Mouse (Mus musculus) CD4-positive, CD25-positive, alpha-beta regulatory T cell, adult 4 months (primary cell): ENCODE data around the gene Galns. TPM values are rescaled to one million over a fixed set of nuclear protein-coding genes. Genes with fewer than 3 reads are reported as not detected.

Experiments used
- ATAC-seq: one replicate; pipeline ENCODE4 v1.8.0; 2017
- polyA plus RNA-seq, 2 experiments: library from polyadenylated mRNA; unstranded; fragments of 100-300 nt; shearing (Covaris generic); gene quantifications; one replicate each; pipeline ENCODE4 v1.2.1; 2017

Gene Galns
- polyA plus RNA-seq, 2 experiments from 2014 or later, result 8.7 to 12.7 TPM

- no peak for ATAC-seq
These were observed 74.2 kb downstream of the Galns start for GRCm38 (mm10) chr8:122537033-122537432.

- no peak for ATAC-seq
These were observed 80.0 kb downstream of the Galns start for GRCm38 (mm10) chr8:122531312-122531711.

GRCm38 (mm10) chr8:122529159-122529558 lies 82.1 kb downstream of the Galns start:
- no peak for ATAC-seq

Other genes with a start within 250 kb of the Galns start
- 10 to 100 TPM; 12.1 to 12.7 TPM for gene Zc3h18, start 234.9 kb downstream of the Galns start, polyA plus RNA-seq
- under 1 TPM in 1 of 2 experiments, not detected in 1; 0.77 TPM for gene Il17c, start 189.4 kb downstream of the Galns start, polyA plus RNA-seq
- gene Cyba, start 178.5 kb downstream of the Galns start, polyA plus RNA-seq, result 100 to 1,000 TPM; 801 to 968 TPM
- gene Mvd, start 168.0 kb downstream of the Galns start, polyA plus RNA-seq, result 10 to 100 TPM; 12.6 to 20.0 TPM
- 1 to 10 TPM; 2.6 to 5.2 TPM for gene Snai3, start 150.7 kb downstream of the Galns start, polyA plus RNA-seq
- 10 to 100 TPM; 27.3 to 31.0 TPM for gene Rnf166, start 135.4 kb downstream of the Galns start, polyA plus RNA-seq
- 10 to 100 TPM; 11.5 to 16.9 TPM for gene Ctu2, start 135.3 kb downstream of the Galns start, polyA plus RNA-seq
- gene Piezo1, start 60.1 kb downstream of the Galns start, polyA plus RNA-seq, result 10 to 100 TPM; 15.3 to 22.7 TPM
- 10 to 100 TPM in 1 of 2 experiments, 1 to 10 TPM in 1; 8.2 to 12.6 TPM for gene Cdt1, start 43.4 kb downstream of the Galns start, polyA plus RNA-seq
- 100 to 1,000 TPM; 146 to 207 TPM for gene Aprt, start 34.6 kb downstream of the Galns start, polyA plus RNA-seq
- gene Trappc2l, start 177 bp upstream of the Galns start, polyA plus RNA-seq, result 10 to 100 TPM; 45.0 to 70.1 TPM
- not detected for gene Pabpn1l, start 11.3 kb upstream of the Galns start, polyA plus RNA-seq
- gene Cbfa2t3, start 87.6 kb upstream of the Galns start, polyA plus RNA-seq, result under 1 TPM in 1 of 2 experiments, not detected in 1; 0.25 TPM
- gene Acsf3, start 164.0 kb upstream of the Galns start, polyA plus RNA-seq, result 1 to 10 TPM; 4.9 to 8.2 TPM
- under 1 TPM in 1 of 2 experiments, not detected in 1; 0.16 TPM for gene Cdh15, start 236.5 kb upstream of the Galns start, polyA plus RNA-seq